ENCODE assay signal across 14 mouse cellular contexts in the genomic region with DNA sequence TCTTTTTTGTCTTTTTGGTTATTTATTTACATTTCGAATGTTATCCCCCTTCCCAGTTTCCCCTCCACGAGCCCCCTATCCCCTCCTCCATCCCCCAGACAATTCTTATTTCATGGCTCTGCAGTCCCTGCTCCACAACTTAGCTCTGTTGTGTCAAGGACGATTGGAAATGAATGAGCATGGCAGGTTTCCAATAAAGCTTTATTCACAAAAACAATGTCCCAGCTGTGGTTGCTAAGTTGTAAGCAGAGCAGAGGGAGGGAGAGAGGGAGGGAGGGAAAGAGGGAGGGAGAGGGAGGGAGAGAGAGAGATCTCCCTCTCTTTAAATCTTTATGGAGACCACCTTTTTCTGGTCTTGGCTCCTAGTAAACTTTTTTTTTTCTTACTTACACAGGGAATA. TPM values are rescaled to one million over a fixed set of nuclear protein-coding genes. Genes with fewer than 3 reads are reported as not detected.
DNase-seq lines count a peak whose midpoint lies in the region; ATAC-seq and TF ChIP-seq lines count a peak whose summit lies in the region.
"Had no signal": no experiment of that assay in that cellular context is flagged by ENCODE, and none has a peak within 500 bp of the region (broad histone marks: within the 10 kb centered on the region; RNA-seq: fewer than 3 reads in every experiment).

No protein-coding gene starts in this region.

- H3K27ac ChIP-seq in hindbrain, embryonic 11.5 days (ENCODE audit: low read depth, low read length), result peak overlapping the region; percentile 83; the same call in 1 of the 2 replicates
- H3K27ac ChIP-seq in hindbrain, embryonic 16.5 days (ENCODE audit: low read depth, low read length), result no peak overlapping the region
- peak overlapping the region; percentile 74; the same call in 1 of the 2 replicates for H3K27ac ChIP-seq in midbrain, embryonic 14.5 days (replicated peaks; ENCODE audit: low read depth, low read length)
- H3K27ac ChIP-seq in midbrain, embryonic 16.5 days (ENCODE audit: low read length), result no peak overlapping the region
- H3K27ac ChIP-seq in limb, embryonic 12.5 days, result peak overlapping the region; percentile 88; the same call in 1 of the 2 replicates
- H3K27ac ChIP-seq: liver, embryonic 14.5 days had no signal

- no peak overlapping the region for H3K4me3 ChIP-seq in hindbrain, embryonic 11.5 days (ENCODE audit: low read depth, low read length)
- no peak overlapping the region for H3K4me3 ChIP-seq in hindbrain, embryonic 16.5 days (ENCODE audit: low read length)
- H3K4me3 ChIP-seq in midbrain, embryonic 14.5 days (replicated peaks; ENCODE audit: low read depth, low read length), result no peak overlapping the region
- H3K4me3 ChIP-seq in midbrain, embryonic 16.5 days (ENCODE audit: low read depth, low read length), result no peak overlapping the region
- no peak overlapping the region for H3K4me3 ChIP-seq in limb, embryonic 12.5 days (replicated peaks)

- no peak for DNase-seq in hindbrain, embryonic 11.5 days (ENCODE audit: low spot score)
- DNase-seq in midbrain, embryonic 14.5 days, result peak; percentile 53
- DNase-seq in brain, embryonic 14.5 days (ENCODE audit: low read depth), result peak; percentile 86
- DNase-seq: cerebellum, adult 11 months; cerebellum, postnatal 25 days; gastrocnemius, postnatal 10 days; kidney, adult 9 months; right cerebral cortex, postnatal 4 days; thymus, postnatal 14 days had no signal

- TF ChIP-seq POLR2A in brain, embryonic 14.5 days (IDR thresholded peaks at IDR 0.05; ENCODE audit: borderline replicate concordance, extremely low read depth, insufficient read depth, insufficient read length, poor library complexity, severe bottlenecking), result no peak

- H3K36me3 ChIP-seq in hindbrain, embryonic 11.5 days (ENCODE audit: control insufficient read depth, insufficient read depth, low read length), result no peaks in the 10 kb centered on the region
- no peaks in the 10 kb centered on the region for H3K36me3 ChIP-seq in hindbrain, embryonic 16.5 days (ENCODE audit: control insufficient read depth, insufficient read depth, low read length)
- H3K36me3 ChIP-seq in midbrain, embryonic 14.5 days (ENCODE audit: control insufficient read depth, insufficient read depth, low read length), result no peaks in the 10 kb centered on the region
- no peaks in the 10 kb centered on the region for H3K36me3 ChIP-seq in midbrain, embryonic 16.5 days (ENCODE audit: control insufficient read depth, insufficient read depth, low read length)
- no peaks in the 10 kb centered on the region for H3K36me3 ChIP-seq in limb, embryonic 12.5 days

- H3K4me2 ChIP-seq in hindbrain, embryonic 11.5 days (replicated peaks; ENCODE audit: low read depth, low read length), result no peak overlapping the region
- H3K4me2 ChIP-seq in hindbrain, embryonic 16.5 days (ENCODE audit: low read length), result no peak overlapping the region
- no peak overlapping the region for H3K4me2 ChIP-seq in midbrain, embryonic 14.5 days (ENCODE audit: low read length)
- H3K4me2 ChIP-seq in midbrain, embryonic 16.5 days (ENCODE audit: low read length), result no peak overlapping the region
- no peak overlapping the region for H3K4me2 ChIP-seq in limb, embryonic 12.5 days

- 44% methylated on average over 3 of the region's 3 CpGs for WGBS in hindbrain, embryonic 11.5 days
- WGBS in hindbrain, embryonic 16.5 days, result 27% methylated on average over 3 of the region's 3 CpGs
- WGBS in midbrain, embryonic 14.5 days, result 15% methylated on average over 3 of the region's 3 CpGs
- WGBS in midbrain, embryonic 16.5 days, result 23% methylated on average over 3 of the region's 3 CpGs
- WGBS in limb, embryonic 12.5 days, result 72% methylated on average over 3 of the region's 3 CpGs

- no peak overlapping the region for H3K9ac ChIP-seq in hindbrain, embryonic 11.5 days (ENCODE audit: low read depth, low read length)
- no peak overlapping the region for H3K9ac ChIP-seq in hindbrain, embryonic 16.5 days (ENCODE audit: low read depth, low read length)
- H3K9ac ChIP-seq in midbrain, embryonic 14.5 days (replicated peaks; ENCODE audit: low read length), result no peak overlapping the region
- no peak overlapping the region for H3K9ac ChIP-seq in midbrain, embryonic 16.5 days (ENCODE audit: low read depth, low read length)
- no peak overlapping the region for H3K9ac ChIP-seq in limb, embryonic 12.5 days (replicated peaks)
- H3K9ac ChIP-seq: liver, embryonic 14.5 days had no signal

- ATAC-seq in hindbrain, embryonic 11.5 days (ENCODE audit: low FRiP score), result no peak
- no peak for ATAC-seq in hindbrain, embryonic 16.5 days
- ATAC-seq in midbrain, embryonic 14.5 days (ENCODE audit: low FRiP score, low TSS enrichment), result no peak
- no peak for ATAC-seq in midbrain, embryonic 16.5 days
- ATAC-seq in limb, embryonic 12.5 days (ENCODE audit: insufficient number of reproducible peaks, insufficient read depth, low FRiP score, low TSS enrichment, low read depth), result no peak
- no peak for ATAC-seq in megakaryocyte, adult 5-6 weeks (ENCODE audit: poor library complexity, severe bottlenecking)

- H3K27me3 ChIP-seq in hindbrain, embryonic 11.5 days (ENCODE audit: control insufficient read depth, insufficient read depth, low read length), result no peaks in the 10 kb centered on the region
- H3K27me3 ChIP-seq in hindbrain, embryonic 16.5 days (replicated peaks; ENCODE audit: control insufficient read depth, insufficient read depth, low read length), result no peaks in the 10 kb centered on the region
- H3K27me3 ChIP-seq in midbrain, embryonic 14.5 days (ENCODE audit: control insufficient read depth, insufficient read depth, low read length), result no peaks in the 10 kb centered on the region
- H3K27me3 ChIP-seq in midbrain, embryonic 16.5 days (ENCODE audit: control insufficient read depth, insufficient read depth, low read depth, low read length), result no peaks in the 10 kb centered on the region
- no peaks in the 10 kb centered on the region for H3K27me3 ChIP-seq in limb, embryonic 12.5 days

- peaks cover 8% of the 10 kb centered on the region for H3K4me1 ChIP-seq in hindbrain, embryonic 11.5 days (replicated peaks; ENCODE audit: control insufficient read depth, insufficient read depth, low read length)
- H3K4me1 ChIP-seq in hindbrain, embryonic 16.5 days (ENCODE audit: control insufficient read depth, insufficient read depth, low read depth, low read length), result peaks cover 18% of the 10 kb centered on the region
- peaks cover 16% of the 10 kb centered on the region for H3K4me1 ChIP-seq in midbrain, embryonic 14.5 days (ENCODE audit: control insufficient read depth, insufficient read depth, low read length)
- H3K4me1 ChIP-seq in midbrain, embryonic 16.5 days (ENCODE audit: control insufficient read depth, insufficient read depth, low read length), result peaks cover 10% of the 10 kb centered on the region; the same call in 1 of the 2 replicates
- H3K4me1 ChIP-seq in limb, embryonic 12.5 days (replicated peaks), result peaks cover 13% of the 10 kb centered on the region

- no peaks in the 10 kb centered on the region for H3K9me3 ChIP-seq in hindbrain, embryonic 11.5 days (ENCODE audit: control insufficient read depth, low read length)
- H3K9me3 ChIP-seq in hindbrain, embryonic 16.5 days (ENCODE audit: control insufficient read depth, low read length), result no peaks in the 10 kb centered on the region
- H3K9me3 ChIP-seq in midbrain, embryonic 14.5 days (ENCODE audit: control insufficient read depth, low read length), result no peaks in the 10 kb centered on the region
- no peaks in the 10 kb centered on the region for H3K9me3 ChIP-seq in midbrain, embryonic 16.5 days (replicated peaks; ENCODE audit: control insufficient read depth, low read length, poor library complexity, severe bottlenecking)
- no peaks in the 10 kb centered on the region for H3K9me3 ChIP-seq in limb, embryonic 12.5 days

- TF ChIP-seq CTCF in brain, embryonic 14.5 days (IDR thresholded peaks at IDR 0.05; ENCODE audit: borderline replicate concordance, extremely low read depth, insufficient read depth, insufficient read length), result no peak

RNA-seq across cellular contexts. Expression of a gene that starts 15.4 kb away (rescaled TPM):
- polyA plus RNA-seq in hindbrain, embryonic 11.5 days (2014; fragmentation: Nextera tagmentation; extraction: Ambion mirVana), result 20.9 and 21.7 TPM in 2 replicates
- 27.3 and 32.5 TPM in 2 replicates for polyA plus RNA-seq in hindbrain, embryonic 16.5 days (2015; fragmentation: Nextera tagmentation; extraction: Ambion mirVana)
- 20.3 and 24.2 TPM in 2 replicates for polyA plus RNA-seq in midbrain, embryonic 14.5 days (2014; fragmentation: Nextera tagmentation; extraction: Ambion mirVana)
- polyA plus RNA-seq in midbrain, embryonic 16.5 days (2015; fragmentation: Nextera tagmentation; extraction: Ambion mirVana), result 19.3 and 22.0 TPM in 2 replicates
- 49.4 and 55.7 TPM in 2 replicates for polyA plus RNA-seq in brain, embryonic 14.5 days (2012; rRNA removed)
- 26.5 and 29.5 TPM in 2 replicates for polyA plus RNA-seq in limb, embryonic 12.5 days (2016; fragmentation: Nextera tagmentation; extraction: Ambion mirVana)
- total RNA-seq in megakaryocyte, adult 5-6 weeks (2015), result 75.3 and 85.4 TPM in 2 replicates
- 61.1 and 73.3 TPM in 2 replicates for total RNA-seq in megakaryocyte, adult 5-6 weeks (2017)

Comparison
In these comparisons a context has a peak if more than half of its experiments do, and no peak if none do; other contexts are left out.
1. H3K27ac ChIP-seq: peak in hindbrain, embryonic 11.5 days (single experiment), midbrain, embryonic 14.5 days (single experiment) and limb, embryonic 12.5 days (single experiment); none in hindbrain, embryonic 16.5 days (single experiment) and midbrain, embryonic 16.5 days (single experiment).